Mouse (Mus musculus) mesoderm, embryonic 11.5 days (tissue): ENCODE results near the gene Lyg1.
"Not testable (repeated sequence)": the region's sequence is repeated elsewhere in the genome, so short reads cannot be mapped to it uniquely, and the experiment has no call there.

Experiments
- DNase-seq: peaks from one replicate; pipeline ENCODE4 v3.0.0-alpha.2; 2012; ENCODE audit warnings: low read depth, low spot score

Lyg1 gene

GRCm38 (mm10) chr1:37957659-37958058, at the start of gene Lyg1:
Gene Lyg1, minus strand, starts transcription at chr1:37957759.
- DNase-seq = no peak

- no peak for DNase-seq
These were observed 49.2 kb upstream of the Lyg1 start for GRCm38 (mm10) chr1:38006741-38007140.

GRCm38 (mm10) chr1:38003046-38003445, 45.5 kb upstream of the Lyg1 start:
- no peak for DNase-seq

GRCm38 (mm10) chr1:38001956-38002355, 44.4 kb upstream of the Lyg1 start:
- no peak for DNase-seq

GRCm38 (mm10) chr1:38000844-38001243, 43.3 kb upstream of the Lyg1 start:
- DNase-seq = no peak

GRCm38 (mm10) chr1:37999552-37999951, 42.0 kb upstream of the Lyg1 start:
- DNase-seq = no peak

- no peak for DNase-seq
These were observed 41.0 kb upstream of the Lyg1 start for GRCm38 (mm10) chr1:37998371-37999199.

GRCm38 (mm10) chr1:37997867-37998266, 40.3 kb upstream of the Lyg1 start, which contains the start of the genes Txndc9 and Eif5b:
Gene Txndc9, minus strand, starts transcription at chr1:37997893.
Gene Eif5b, plus strand, starts transcription at chr1:37998010.
- peak; percentile 94 for DNase-seq

- DNase-seq = peak; percentile 99
These were observed 39.4 kb upstream of the Lyg1 start for GRCm38 (mm10) chr1:37996877-37997484.

- no peak for DNase-seq
These were observed 38.7 kb upstream of the Lyg1 start for GRCm38 (mm10) chr1:37996226-37996625.

- no peak for DNase-seq
These were observed 30.3 kb upstream of the Lyg1 start for GRCm38 (mm10) chr1:37987856-37988255.

GRCm38 (mm10) chr1:37985764-37986323, 28.3 kb upstream of the Lyg1 start:
- peak; percentile 30 for DNase-seq

GRCm38 (mm10) chr1:37984326-37984725, 26.8 kb upstream of the Lyg1 start:
- no peak for DNase-seq

GRCm38 (mm10) chr1:37977303-37977702, 19.7 kb upstream of the Lyg1 start:
- no peak for DNase-seq

- not testable (repeated sequence) for DNase-seq
These were observed 19.1 kb upstream of the Lyg1 start for GRCm38 (mm10) chr1:37976666-37977065.

- DNase-seq = no peak
These were observed 14.0 kb upstream of the Lyg1 start for GRCm38 (mm10) chr1:37971520-37971919.

GRCm38 (mm10) chr1:37968746-37969145, 11.2 kb upstream of the Lyg1 start:
- DNase-seq = no peak

- DNase-seq = no peak
These were observed 8.0 kb upstream of the Lyg1 start for GRCm38 (mm10) chr1:37965571-37965970.

- DNase-seq = no peak
These were observed 1.9 kb upstream of the Lyg1 start for GRCm38 (mm10) chr1:37959486-37959885.

GRCm38 (mm10) chr1:37958516-37958915, 957 bp upstream of the Lyg1 start:
- no peak for DNase-seq

GRCm38 (mm10) chr1:37956690-37957431, 698 bp downstream of the Lyg1 start:
- DNase-seq = no peak

- no peak for DNase-seq
These were observed 2.3 kb downstream of the Lyg1 start for GRCm38 (mm10) chr1:37955251-37955650.
